Mouse (Mus musculus) ES-E14 (cell line): ENCODE results near the gene Shroom3. TPM values are rescaled to one million over a fixed set of nuclear protein-coding genes. Genes with fewer than 3 reads are reported as not detected.

Experiments
- DNase-seq: peaks from one replicate; pipeline ENCODE4 v3.0.0-alpha.2; 2013; ENCODE audit warnings: low read depth, low spot score
- H3K27ac ChIP-seq: 2 replicates; pipeline ENCODE4 v1.5.1; 2012; ENCODE audit warnings: low read depth, mild to moderate bottlenecking, low read length, moderate library complexity, mixed read lengths; ENCODE audit not compliant: poor library complexity, insufficient read depth, severe bottlenecking
- H3K36me3 ChIP-seq: 2 replicates; pipeline ENCODE4 v1.6.1; 2012; ENCODE audit warnings: mild to moderate bottlenecking, low read length, moderate library complexity, mixed read lengths; ENCODE audit not compliant: control insufficient read depth, poor library complexity, insufficient read depth, severe bottlenecking
- H3K4me1 ChIP-seq, 2 experiments: fragments of 150-350 bp in 1 of 2; sonication (generic) in 1 of 2; 2 replicates each; pipeline ENCODE4 v1.6.1; 2012; ENCODE audit warnings: low read length in 2 of 2, mild to moderate bottlenecking in 1 of 2, mixed read lengths in 1 of 2; ENCODE audit not compliant: control insufficient read depth in 2 of 2, insufficient read depth in 2 of 2, poor library complexity in 1 of 2
- H3K4me3 ChIP-seq, 2 experiments: fragments of 150-350 bp in 1 of 2; sonication (generic) in 1 of 2; 2 replicates each; pipeline ENCODE4 v1.5.1; 2012; ENCODE audit warnings: low read length in 2 of 2, low read depth in 1 of 2, mild to moderate bottlenecking in 1 of 2, mixed read lengths in 1 of 2; ENCODE audit not compliant: insufficient read depth in 1 of 2, poor library complexity in 1 of 2, severe bottlenecking in 1 of 2
- H3K9ac ChIP-seq: 2 replicates; pipeline ENCODE4 v1.6.1; 2012; ENCODE audit warnings: low read depth, mild to moderate bottlenecking, low read length, mixed read lengths; ENCODE audit not compliant: poor library complexity, insufficient read depth, severe bottlenecking
- H3K9me3 ChIP-seq: fragments of 150-350 bp; sonication (generic); 2 replicates; pipeline ENCODE4 v1.6.1; 2012; ENCODE audit warnings: low read depth, mild to moderate bottlenecking, low read length; ENCODE audit not compliant: control insufficient read depth, insufficient read depth
- CHD2 ChIP-seq: IDR thresholded peaks from 2 replicates; pipeline ENCODE4 v1.6.1; 2014; ENCODE audit warnings: mild to moderate bottlenecking, low read depth, low read length, inconsistent platforms
- HCFC1 ChIP-seq: IDR thresholded peaks from 2 replicates; pipeline ENCODE4 v1.6.1; 2012; ENCODE audit warnings: low read length, inconsistent platforms, borderline replicate concordance; ENCODE audit not compliant: insufficient read depth
- MAFK ChIP-seq: IDR thresholded peaks from 2 replicates; pipeline ENCODE4 v1.6.1; 2014; ENCODE audit warnings: mild to moderate bottlenecking, low read depth, low read length, inconsistent platforms; ENCODE audit not compliant: insufficient read depth
- ZC3H11A ChIP-seq: IDR thresholded peaks from 2 replicates; pipeline ENCODE4 v1.6.1; 2012; ENCODE audit warnings: low read depth, mild to moderate bottlenecking, inconsistent platforms, low read length, borderline replicate concordance
- ZNF384 ChIP-seq: IDR thresholded peaks from 2 replicates; pipeline ENCODE4 v1.6.1; 2012; ENCODE audit warnings: low read depth, low read length, inconsistent platforms
- in situ Hi-C, 2 experiments: fragments of 600-800 bp; cut with MboI; formaldehyde crosslinking; loops; one replicate each; pipeline ENCODE4 v1.15.1; 2025; ENCODE audit warnings: low sequenced_read_pairs in 2 of 2, inconsistent platforms in 1 of 2; ENCODE audit not compliant: unreplicated experiment in 2 of 2
- total RNA-seq: library from RNA; depleted of rRNA; stranded (reverse); fragments of 300-350 nt; gene quantifications from 2 replicates; pipeline ENCODE4 v1.2.3, GENCODE M21; 2012

The Shroom3 gene
- total RNA-seq, 1 experiment: 34.1 TPM

- H3K27ac ChIP-seq: no peak overlapping the region
- DNase-seq: no peak
- no peaks in the 10 kb centered on the region for H3K36me3 ChIP-seq
- TF ChIP-seq ZNF384 (no peak), MAFK (no peak), HCFC1 (no peak), ZC3H11A (no peak), CHD2 (no peak)
- no peak overlapping the region for H3K9ac ChIP-seq
- H3K4me1 ChIP-seq: peaks cover 0 to 2% of the 10 kb centered on the region in 2 experiments; a peak in 1 of 4 replicates
- no peaks in the 10 kb centered on the region for H3K9me3 ChIP-seq
- in situ Hi-C loops: no loop called here
- H3K4me3 ChIP-seq: no peak overlapping the region
Measured at GRCm38 (mm10) chr5:92788990-92789389, 105.8 kb downstream of the Shroom3 start.

GRCm38 (mm10) chr5:92796089-92796990 lies 113.1 kb downstream of the Shroom3 start:
- H3K27ac ChIP-seq: no peak overlapping the region
- H3K4me1 ChIP-seq: peaks cover 0 to 6% of the 10 kb centered on the region in 2 experiments; a peak in 3 of 4 replicates
- no peak overlapping the region for H3K4me3 ChIP-seq
- H3K36me3 ChIP-seq: no peaks in the 10 kb centered on the region
- peak; percentile 71; the same call in 1 of the 2 replicates for TF ChIP-seq ZNF384
- TF ChIP-seq CHD2: no peak
- no peak for TF ChIP-seq HCFC1
- no peak for TF ChIP-seq MAFK
- TF ChIP-seq ZC3H11A: no peak
- H3K9ac ChIP-seq: no peak overlapping the region
- no peak for DNase-seq
- in situ Hi-C loops: no loop called here
- H3K9me3 ChIP-seq: no peaks in the 10 kb centered on the region

- peak; percentile 48 for DNase-seq
- no peak overlapping the region for H3K4me3 ChIP-seq
- peaks cover 0 to 6% of the 10 kb centered on the region in 2 experiments; a peak in 3 of 4 replicates for H3K4me1 ChIP-seq
- H3K36me3 ChIP-seq: no peaks in the 10 kb centered on the region
- no peaks in the 10 kb centered on the region for H3K9me3 ChIP-seq
- TF ChIP-seq HCFC1: no peak
- TF ChIP-seq MAFK: no peak
- no peak for TF ChIP-seq ZNF384
- TF ChIP-seq CHD2: no peak
- no peak for TF ChIP-seq ZC3H11A
- peak overlapping the region; percentile 85; the same call in 1 of the 2 replicates for H3K27ac ChIP-seq
- in situ Hi-C loops: no loop called here
- H3K9ac ChIP-seq: no peak overlapping the region
Measured at GRCm38 (mm10) chr5:92797981-92798380, 114.7 kb downstream of the Shroom3 start.

GRCm38 (mm10) chr5:92804379-92804778 lies 121.1 kb downstream of the Shroom3 start:
- TF ChIP-seq ZC3H11A (no peak), MAFK (no peak), CHD2 (no peak), ZNF384 (no peak), HCFC1 (no peak)
- Histone ChIP-seq H3K36me3 (no peaks in the 10 kb centered on the region), H3K4me3 (no peak overlapping the region), H3K9me3 (no peaks in the 10 kb centered on the region), H3K27ac (no peak overlapping the region), H3K4me1 (peaks cover 8 to 10% of the 10 kb centered on the region in 2 experiments), H3K9ac (no peak overlapping the region)
- DNase-seq: no peak
- in situ Hi-C loops: no loop called here
